Mouse (Mus musculus): ENCODE results near the gene Ccdc88a.

DNA sequence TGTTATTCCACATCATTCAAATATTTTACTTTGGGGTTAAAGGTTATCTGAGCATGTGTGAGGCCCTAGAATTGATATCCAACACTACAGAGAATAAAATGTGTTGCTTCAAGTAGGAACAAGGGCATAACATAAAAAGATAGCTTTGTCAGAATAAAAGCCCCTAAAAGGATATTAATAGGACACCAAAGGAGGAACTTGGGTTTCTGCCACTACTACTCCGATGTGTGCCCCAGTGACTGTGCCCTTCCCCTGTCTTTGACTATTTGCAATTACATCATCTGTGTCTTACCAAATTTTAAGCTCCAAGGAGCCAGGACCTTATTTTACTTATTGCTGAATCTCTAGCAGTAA, 175.9 kb downstream of the Ccdc88a start:
- TF ChIP-seq GATA1 (IDR thresholded peaks at IDR 0.05; ENCODE audit: low read length) (no peak), TAL1 (IDR thresholded peaks at IDR 0.05; ENCODE audit: low read length) (no peak)

All from erythroblast, embryonic 14.5 days (primary cell).